Mouse (Mus musculus) CH12.LX (cell line): Measurements from ENCODE around the gene Plch2.

Source experiments
- CHD2 ChIP-seq: IDR thresholded peaks from 2 replicates; pipeline ENCODE4 v1.6.1; 2011; ENCODE audit warnings: low read length, improper control_type of control experiment
- CTCF ChIP-seq, 2 experiments: IDR thresholded peaks in 1 of 2; conservative IDR thresholded peaks in 1 of 2; 2 replicates each; pipeline ENCODE4 v1.5.1; 2011 to 2012; ENCODE audit warnings: low read depth in 2 of 2, low read length in 2 of 2, improper control_type of control experiment in 1 of 2, inconsistent platforms in 1 of 2, mild to moderate bottlenecking in 1 of 2, moderate library complexity in 1 of 2
- MAFK ChIP-seq: IDR thresholded peaks from 2 replicates; pipeline ENCODE4 v1.6.1; 2011; ENCODE audit warnings: low read length, improper control_type of control experiment; ENCODE audit not compliant: insufficient replicate concordance
- POLR2A ChIP-seq: IDR thresholded peaks from 2 replicates; pipeline ENCODE4 v1.6.1; 2011; ENCODE audit warnings: low read depth, mild to moderate bottlenecking, improper control_type of control experiment, low read length
- POLR2AphosphoS2 ChIP-seq: IDR thresholded peaks from 2 replicates; pipeline ENCODE4 v1.6.1; 2011; ENCODE audit warnings: low read depth, low read length, improper control_type of control experiment
- TCF12 ChIP-seq: IDR thresholded peaks from 2 replicates; pipeline ENCODE4 v1.6.1; 2014; ENCODE audit warnings: low read depth, mild to moderate bottlenecking, inconsistent platforms, low read length, improper control_type of control experiment

DNA sequence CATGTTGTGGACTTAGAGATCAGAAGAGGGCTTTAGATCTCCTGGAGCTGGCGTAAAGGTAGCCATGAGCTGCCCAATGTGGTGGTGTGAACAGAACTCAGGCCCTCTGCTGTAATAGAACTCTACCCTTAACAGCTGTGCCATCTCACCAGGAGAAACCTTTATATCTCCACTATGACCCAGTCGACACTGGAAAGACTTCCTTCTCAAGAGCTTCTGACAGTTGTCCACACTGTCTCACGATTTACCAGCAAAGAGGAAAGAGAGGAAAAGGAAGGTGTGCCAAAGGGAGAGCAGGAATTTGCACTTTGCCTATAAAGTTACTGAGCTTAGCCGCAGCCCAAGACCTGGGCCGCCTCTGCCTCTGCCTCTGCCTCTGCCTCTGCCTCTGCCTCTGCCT, 114.8 kb downstream of the Plch2 start:
- no peak for TF ChIP-seq POLR2A
- TF ChIP-seq TCF12, result no peak
- TF ChIP-seq MAFK, result no peak
- TF ChIP-seq CTCF (conservative IDR thresholded peaks at IDR 0.05 in 1 of 2, IDR thresholded peaks at IDR 0.05 in 1 of 2; ENCODE audit: low read depth in 2 of 2, low read length in 2 of 2), result no peak
- no peak for TF ChIP-seq POLR2AphosphoS2
- no peak for TF ChIP-seq CHD2
